Mouse (Mus musculus) kidney, adult 8-10 months (tissue): Measurements from ENCODE around the gene Egflam.
A peak's percentile ranks its signal among the peaks of the same experiment; 100 is the strongest.

ENCODE experiments used
- DNase-seq, 2 experiments: peaks; one replicate each; pipeline ENCODE4 v3.0.0; 2022

Gene Egflam

GRCm38 (mm10) chr15:7173346-7173745 lies 224.8 kb downstream of the Egflam start:
- no peak for DNase-seq

- DNase-seq: no peak
Measured at GRCm38 (mm10) chr15:7172875-7173274, 225.3 kb downstream of the Egflam start.

- DNase-seq: no peak
Measured at GRCm38 (mm10) chr15:7167906-7168532, 230.2 kb downstream of the Egflam start.

GRCm38 (mm10) chr15:7167238-7167905 lies 230.8 kb downstream of the Egflam start:
- no peak for DNase-seq

GRCm38 (mm10) chr15:7166735-7167134 lies 231.5 kb downstream of the Egflam start:
- DNase-seq: no peak

GRCm38 (mm10) chr15:7163851-7164250 lies 234.3 kb downstream of the Egflam start:
- DNase-seq: no peak

- no peak for DNase-seq
Measured at GRCm38 (mm10) chr15:7160321-7160720, 237.9 kb downstream of the Egflam start.

GRCm38 (mm10) chr15:7159869-7160268 lies 238.3 kb downstream of the Egflam start:
- DNase-seq: peak; percentile 61 to 62

- no peak for DNase-seq
Measured at GRCm38 (mm10) chr15:7157658-7158057, 240.5 kb downstream of the Egflam start.
